Mouse (Mus musculus): ENCODE measurements around the gene Otub1. TPM values are rescaled to one million over a fixed set of nuclear protein-coding genes. Genes with fewer than 3 reads are reported as not detected.
A peak's percentile ranks its signal among the peaks of the same experiment; 100 is the strongest.

Otub1 gene
- polyA plus RNA-seq, 1 experiment from 2014 or later: 205 TPM

GRCm38 (mm10) chr19:7217162-7217925 lies 11.2 kb upstream of the Otub1 start, which contains the start of gene Cox8a:
Gene Cox8a, minus strand, starts transcription at chr19:7217616.
- H3K9me3 ChIP-seq (ENCODE audit: control insufficient read depth, low read length): no peaks in the 10 kb centered on the region
- no peaks in the 10 kb centered on the region for H3K27me3 ChIP-seq (replicated peaks; ENCODE audit: control insufficient read depth, insufficient read depth, low read length)
- H3K4me3 ChIP-seq (ENCODE audit: low read depth, low read length): peak within 1 kb of the TSS; percentile 89
- H3K36me3 ChIP-seq (ENCODE audit: control insufficient read depth, insufficient read depth, low read length): peaks cover 33% of the 10 kb centered on the region
- peak; percentile 95 for DNase-seq (ENCODE audit: low spot score)
- ATAC-seq (replicated peaks; ENCODE audit: low FRiP score, low TSS enrichment, low read depth): peak; percentile 96
- under 1% methylated on average over 50 of the region's 50 CpGs for WGBS
- peaks cover 21% of the 10 kb centered on the region for H3K4me1 ChIP-seq (replicated peaks; ENCODE audit: control insufficient read depth, insufficient read depth, low read length)
- H3K4me2 ChIP-seq (ENCODE audit: low read length): peak within 1 kb of the TSS; percentile 77
- H3K9ac ChIP-seq (ENCODE audit: low read length): peak within 1 kb of the TSS; percentile 81
- peak within 1 kb of the TSS; percentile 83 for H3K27ac ChIP-seq (ENCODE audit: low read depth)

GRCm38 (mm10) chr19:7214484-7214883 lies 8.4 kb upstream of the Otub1 start:
- WGBS: 78% methylated on average over 5 of the region's 5 CpGs
- peaks cover 21% of the 10 kb centered on the region for H3K4me1 ChIP-seq (replicated peaks; ENCODE audit: control insufficient read depth, insufficient read depth, low read length)
- ATAC-seq (replicated peaks; ENCODE audit: low FRiP score, low TSS enrichment, low read depth) (no peak), DNase-seq (ENCODE audit: low spot score) (no peak)
- H3K4me3 ChIP-seq (ENCODE audit: low read depth, low read length): no peak overlapping the region
- no peak overlapping the region for H3K4me2 ChIP-seq (ENCODE audit: low read length)
- no peak overlapping the region for H3K9ac ChIP-seq (ENCODE audit: low read length)
- H3K27me3 ChIP-seq (replicated peaks; ENCODE audit: control insufficient read depth, insufficient read depth, low read length): no peaks in the 10 kb centered on the region
- H3K36me3 ChIP-seq (ENCODE audit: control insufficient read depth, insufficient read depth, low read length): peaks cover 45% of the 10 kb centered on the region
- H3K27ac ChIP-seq (ENCODE audit: low read depth): no peak overlapping the region
- H3K9me3 ChIP-seq (ENCODE audit: control insufficient read depth, low read length): no peaks in the 10 kb centered on the region

- peaks cover 18% of the 10 kb centered on the region for H3K4me1 ChIP-seq (replicated peaks; ENCODE audit: control insufficient read depth, insufficient read depth, low read length)
- peaks cover 45% of the 10 kb centered on the region for H3K36me3 ChIP-seq (ENCODE audit: control insufficient read depth, insufficient read depth, low read length)
- no peak for DNase-seq (ENCODE audit: low spot score)
- H3K4me2 ChIP-seq (ENCODE audit: low read length): no peak overlapping the region
- 95% methylated on average over 3 of the region's 3 CpGs for WGBS
- no peak for ATAC-seq (replicated peaks; ENCODE audit: low FRiP score, low TSS enrichment, low read depth)
- no peak overlapping the region for H3K27ac ChIP-seq (ENCODE audit: low read depth)
- H3K9me3 ChIP-seq (ENCODE audit: control insufficient read depth, low read length): no peaks in the 10 kb centered on the region
- no peak overlapping the region for H3K4me3 ChIP-seq (ENCODE audit: low read depth, low read length)
- no peak overlapping the region for H3K9ac ChIP-seq (ENCODE audit: low read length)
- H3K27me3 ChIP-seq (replicated peaks; ENCODE audit: control insufficient read depth, insufficient read depth, low read length): no peaks in the 10 kb centered on the region
Observed at GRCm38 (mm10) chr19:7213010-7213409, 6.9 kb upstream of the Otub1 start.

- Histone ChIP-seq H3K36me3 (ENCODE audit: control insufficient read depth, insufficient read depth, low read length) (peaks cover 45% of the 10 kb centered on the region), H3K4me3 (ENCODE audit: low read depth, low read length) (no peak overlapping the region), H3K9ac (ENCODE audit: low read length) (no peak overlapping the region), H3K27me3 (replicated peaks; ENCODE audit: control insufficient read depth, insufficient read depth, low read length) (no peaks in the 10 kb centered on the region), H3K27ac (ENCODE audit: low read depth) (no peak overlapping the region), H3K4me1 (replicated peaks; ENCODE audit: control insufficient read depth, insufficient read depth, low read length) (peaks cover 15% of the 10 kb centered on the region), H3K4me2 (ENCODE audit: low read length) (no peak overlapping the region), H3K9me3 (ENCODE audit: control insufficient read depth, low read length) (no peaks in the 10 kb centered on the region)
- DNase-seq (ENCODE audit: low spot score) (no peak), ATAC-seq (replicated peaks; ENCODE audit: low FRiP score, low TSS enrichment, low read depth) (no peak)
- WGBS: 72% methylated on average over 1 of the region's 1 CpGs
Observed at GRCm38 (mm10) chr19:7212216-7212615, 6.1 kb upstream of the Otub1 start.

- H3K4me2 ChIP-seq (ENCODE audit: low read length): no peak overlapping the region
- H3K4me3 ChIP-seq (ENCODE audit: low read depth, low read length): no peak overlapping the region
- no peaks in the 10 kb centered on the region for H3K27me3 ChIP-seq (replicated peaks; ENCODE audit: control insufficient read depth, insufficient read depth, low read length)
- H3K9me3 ChIP-seq (ENCODE audit: control insufficient read depth, low read length): no peaks in the 10 kb centered on the region
- DNase-seq (ENCODE audit: low spot score): no peak
- 87% methylated on average over 7 of the region's 7 CpGs for WGBS
- peaks cover 32% of the 10 kb centered on the region for H3K36me3 ChIP-seq (ENCODE audit: control insufficient read depth, insufficient read depth, low read length)
- H3K4me1 ChIP-seq (replicated peaks; ENCODE audit: control insufficient read depth, insufficient read depth, low read length): peaks cover 11% of the 10 kb centered on the region
- no peak overlapping the region for H3K9ac ChIP-seq (ENCODE audit: low read length)
- H3K27ac ChIP-seq (ENCODE audit: low read depth): no peak overlapping the region
- ATAC-seq (replicated peaks; ENCODE audit: low FRiP score, low TSS enrichment, low read depth): no peak
Observed at GRCm38 (mm10) chr19:7209907-7210646, 4.0 kb upstream of the Otub1 start.

- no peak for DNase-seq (ENCODE audit: low spot score)
- Histone ChIP-seq H3K4me1 (replicated peaks; ENCODE audit: control insufficient read depth, insufficient read depth, low read length) (peaks cover 23% of the 10 kb centered on the region), H3K4me2 (ENCODE audit: low read length) (peak overlapping the region; percentile 94), H3K36me3 (ENCODE audit: control insufficient read depth, insufficient read depth, low read length) (peaks cover 38% of the 10 kb centered on the region), H3K9me3 (ENCODE audit: control insufficient read depth, low read length) (no peaks in the 10 kb centered on the region), H3K9ac (ENCODE audit: low read length) (peak overlapping the region; percentile 76), H3K27ac (ENCODE audit: low read depth) (peak overlapping the region; percentile 98), H3K27me3 (replicated peaks; ENCODE audit: control insufficient read depth, insufficient read depth, low read length) (no peaks in the 10 kb centered on the region), H3K4me3 (ENCODE audit: low read depth, low read length) (peak overlapping the region; percentile 89)
- ATAC-seq (replicated peaks; ENCODE audit: low FRiP score, low TSS enrichment, low read depth): no peak
- WGBS: 27% methylated on average over 7 of the region's 7 CpGs
Observed at GRCm38 (mm10) chr19:7205326-7205725, 790 bp downstream of the Otub1 start.

GRCm38 (mm10) chr19:7204898-7205297 lies 1.2 kb downstream of the Otub1 start:
- Histone ChIP-seq H3K4me2 (ENCODE audit: low read length) (peak overlapping the region; percentile 94), H3K9me3 (ENCODE audit: control insufficient read depth, low read length) (no peaks in the 10 kb centered on the region), H3K27me3 (replicated peaks; ENCODE audit: control insufficient read depth, insufficient read depth, low read length) (no peaks in the 10 kb centered on the region), H3K4me1 (replicated peaks; ENCODE audit: control insufficient read depth, insufficient read depth, low read length) (peaks cover 23% of the 10 kb centered on the region), H3K4me3 (ENCODE audit: low read depth, low read length) (peak overlapping the region; percentile 89), H3K36me3 (ENCODE audit: control insufficient read depth, insufficient read depth, low read length) (peaks cover 41% of the 10 kb centered on the region), H3K9ac (ENCODE audit: low read length) (peak overlapping the region; percentile 76), H3K27ac (ENCODE audit: low read depth) (no peak overlapping the region)
- WGBS: 66% methylated on average over 2 of the region's 2 CpGs
- ATAC-seq (replicated peaks; ENCODE audit: low FRiP score, low TSS enrichment, low read depth): no peak
- DNase-seq (ENCODE audit: low spot score): no peak

- no peak overlapping the region for H3K4me3 ChIP-seq (ENCODE audit: low read depth, low read length)
- no peaks in the 10 kb centered on the region for H3K9me3 ChIP-seq (ENCODE audit: control insufficient read depth, low read length)
- 41% methylated on average over 1 of the region's 1 CpGs for WGBS
- peaks cover 21% of the 10 kb centered on the region for H3K4me1 ChIP-seq (replicated peaks; ENCODE audit: control insufficient read depth, insufficient read depth, low read length)
- H3K36me3 ChIP-seq (ENCODE audit: control insufficient read depth, insufficient read depth, low read length): peaks cover 70% of the 10 kb centered on the region
- H3K9ac ChIP-seq (ENCODE audit: low read length): no peak overlapping the region
- DNase-seq (ENCODE audit: low spot score) (no peak), ATAC-seq (replicated peaks; ENCODE audit: low FRiP score, low TSS enrichment, low read depth) (no peak)
- no peaks in the 10 kb centered on the region for H3K27me3 ChIP-seq (replicated peaks; ENCODE audit: control insufficient read depth, insufficient read depth, low read length)
- no peak overlapping the region for H3K4me2 ChIP-seq (ENCODE audit: low read length)
- no peak overlapping the region for H3K27ac ChIP-seq (ENCODE audit: low read depth)
Observed at GRCm38 (mm10) chr19:7200427-7200826, 5.7 kb downstream of the Otub1 start.
